Mouse (Mus musculus) lung, postnatal 0 days (tissue): ENCODE results near the gene Srrm3. TPM values are rescaled to one million over a fixed set of nuclear protein-coding genes. Genes with fewer than 3 reads are reported as not detected.

Experiments
- ATAC-seq: fragments of 200-750 bp; cut with Nextera tagmentation; 2 replicates; pipeline ENCODE4 v1.8.0; 2017; ENCODE audit warnings: moderate library complexity
- DNase-seq: peaks from one replicate; pipeline ENCODE4 v3.0.0-alpha.2; 2016; ENCODE audit warnings: low spot score
- H3K27ac ChIP-seq: fragments of 300-500 bp; sonication (generic); 2 replicates; pipeline ENCODE4 v1.5.1; 2014; ENCODE audit warnings: antibody characterized with exemption, mild to moderate bottlenecking, low read length, mixed read lengths
- H3K27me3 ChIP-seq: fragments of 300-500 bp; sonication (generic); replicated peaks from 2 replicates; pipeline ENCODE4 v1.6.1; 2014; ENCODE audit warnings: low read length, mixed read lengths; ENCODE audit not compliant: insufficient read depth
- H3K36me3 ChIP-seq: fragments of 300-500 bp; sonication (generic); 2 replicates; pipeline ENCODE4 v1.6.1; 2014; ENCODE audit warnings: low read length, mixed read lengths; ENCODE audit not compliant: insufficient read depth
- H3K4me1 ChIP-seq: fragments of 300-500 bp; sonication (generic); 2 replicates; pipeline ENCODE4 v1.6.1; 2014; ENCODE audit warnings: antibody characterized with exemption, low read depth, low read length, mixed read lengths; ENCODE audit not compliant: insufficient read depth
- H3K4me2 ChIP-seq: fragments of 300-500 bp; sonication (generic); replicated peaks from 2 replicates; pipeline ENCODE4 v1.6.1; 2014; ENCODE audit warnings: low read depth, mild to moderate bottlenecking, low read length, moderate library complexity, mixed read lengths
- H3K4me3 ChIP-seq: fragments of 300-500 bp; sonication (generic); 2 replicates; pipeline ENCODE4 v1.5.1; 2014; ENCODE audit warnings: low read depth, low read length
- H3K9ac ChIP-seq: fragments of 300-500 bp; sonication (generic); replicated peaks from 2 replicates; pipeline ENCODE4 v1.6.1; 2014; ENCODE audit warnings: low read depth, mild to moderate bottlenecking
- H3K9me3 ChIP-seq: fragments of 300-500 bp; sonication (generic); 2 replicates; pipeline ENCODE4 v1.6.1; 2016; ENCODE audit warnings: low read length, mixed read lengths
- CTCF ChIP-seq: IDR thresholded peaks from 2 replicates; pipeline ENCODE4 v1.5.1; 2016; ENCODE audit warnings: antibody characterized with exemption, mild to moderate bottlenecking
- EP300 ChIP-seq: IDR thresholded peaks from 2 replicates; pipeline ENCODE4 v1.6.1; 2016; ENCODE audit warnings: antibody characterized with exemption, mild to moderate bottlenecking, control low read depth
- WGBS: fragments of 180-500 bp; shearing (Covaris S2); extraction: QIAGEN DNeasy Blood & Tissue Kit; methylation state at CpG from one replicate; pipeline ENCODE4 v1.1.7; 2014; 5-methylcytosine and 5-hydroxymethylcytosine counted together
- polyA plus RNA-seq: library from polyadenylated mRNA; unstranded; fragments of >200 nt; fragmentation: Nextera tagmentation; extraction: Ambion mirVana; gene quantifications from 2 replicates; pipeline ENCODE4 v1.2.1, GENCODE M21; 2015

Gene Srrm3
- polyA plus RNA-seq, 1 experiment from 2014 or later: not detected

- Histone ChIP-seq H3K36me3 (no peaks in the 10 kb centered on the region), H3K4me1 (no peaks in the 10 kb centered on the region), H3K27ac (no peak overlapping the region), H3K9me3 (no peaks in the 10 kb centered on the region), H3K4me3 (no peak overlapping the region), H3K4me2 (no peak overlapping the region), H3K9ac (no peak overlapping the region), H3K27me3 (peaks cover 33% of the 10 kb centered on the region)
- no peak for TF ChIP-seq CTCF
- no peak for DNase-seq
- WGBS: 77% methylated on average over 5 of the region's 5 CpGs
- no peak for ATAC-seq
These were observed 63.8 kb downstream of the Srrm3 start for GRCm38 (mm10) chr5:135870505-135870904.

DNA sequence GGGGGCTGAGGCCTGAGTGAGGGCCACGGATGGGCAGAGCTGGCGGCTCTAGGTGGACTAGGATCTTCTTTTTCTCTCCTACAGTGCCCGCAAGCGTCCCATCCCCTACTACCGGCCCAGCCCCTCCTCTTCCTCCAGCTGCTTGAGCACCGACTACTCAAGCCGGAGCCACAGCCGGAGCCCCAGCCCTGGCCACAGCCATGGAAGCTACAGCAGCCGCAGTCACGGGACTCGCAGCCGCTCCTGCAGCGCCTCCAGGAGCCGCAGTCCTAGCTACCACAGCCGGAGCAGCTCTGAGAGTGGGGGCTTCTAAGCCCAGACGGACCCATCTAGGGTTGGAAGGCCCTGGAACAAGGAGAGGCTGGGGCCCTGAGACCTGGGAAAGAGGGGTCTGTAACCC is 66.3 kb downstream of the Srrm3 start:
- no peak for ATAC-seq
- no peak overlapping the region for H3K4me2 ChIP-seq
- H3K4me3 ChIP-seq: no peak overlapping the region
- no peaks in the 10 kb centered on the region for H3K4me1 ChIP-seq
- DNase-seq: no peak
- TF ChIP-seq CTCF (no peak), EP300 (no peak)
- peaks cover 23% of the 10 kb centered on the region for H3K27me3 ChIP-seq
- no peaks in the 10 kb centered on the region for H3K36me3 ChIP-seq
- 12% methylated on average over 16 of the region's 16 CpGs for WGBS
- H3K27ac ChIP-seq: no peak overlapping the region
- no peaks in the 10 kb centered on the region for H3K9me3 ChIP-seq
- no peak overlapping the region for H3K9ac ChIP-seq

- Histone ChIP-seq H3K4me2 (no peak overlapping the region), H3K4me1 (no peaks in the 10 kb centered on the region), H3K4me3 (no peak overlapping the region), H3K27me3 (peaks cover 16% of the 10 kb centered on the region), H3K36me3 (no peaks in the 10 kb centered on the region), H3K27ac (no peak overlapping the region), H3K9ac (no peak overlapping the region), H3K9me3 (no peaks in the 10 kb centered on the region)
- DNase-seq (no peak), ATAC-seq (no peak)
- 59% methylated on average over 9 of the region's 9 CpGs for WGBS
- no peak for TF ChIP-seq EP300
These were observed 67.1 kb downstream of the Srrm3 start for GRCm38 (mm10) chr5:135873753-135874152.

DNA sequence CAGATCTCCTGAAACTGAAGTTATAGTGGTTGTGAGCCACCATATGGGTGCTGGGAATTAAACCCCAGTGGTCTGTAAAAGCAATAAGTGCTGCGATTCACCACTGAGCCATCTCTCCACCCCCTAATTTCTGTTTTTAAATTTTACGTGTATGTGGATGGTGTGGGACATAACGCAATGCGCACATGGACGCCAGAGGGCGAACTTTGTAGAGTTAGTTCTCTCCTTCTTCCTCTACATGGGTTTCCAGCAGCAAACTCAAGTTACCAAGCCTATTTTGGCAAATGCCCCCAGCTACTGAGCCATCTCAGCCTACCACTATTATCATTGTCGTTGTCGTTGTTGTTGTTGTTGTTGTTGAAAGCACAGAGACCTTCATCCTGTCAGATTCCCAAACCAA is 70.5 kb downstream of the Srrm3 start:
- Histone ChIP-seq H3K4me3 (peak overlapping the region; percentile 31; the same call in 1 of the 2 replicates), H3K27me3 (no peaks in the 10 kb centered on the region), H3K4me2 (peak overlapping the region; percentile 57), H3K27ac (0 out of 2 replicates have a peak overlapping the region, but pooled peaks have one; percentile 20), H3K4me1 (peaks cover 7% of the 10 kb centered on the region; the same call in 1 of the 2 replicates), H3K9ac (no peak overlapping the region), H3K9me3 (no peaks in the 10 kb centered on the region), H3K36me3 (no peaks in the 10 kb centered on the region)
- 13% methylated on average over 8 of the region's 8 CpGs for whole genome bisulfite sequencing
- peak; percentile 80 for DNase-seq
- TF ChIP-seq CTCF: peak; percentile 77
- no peak for TF ChIP-seq EP300
- 0 out of 2 replicates have a peak, but pooled peaks have one; percentile 16 for ATAC-seq

DNA sequence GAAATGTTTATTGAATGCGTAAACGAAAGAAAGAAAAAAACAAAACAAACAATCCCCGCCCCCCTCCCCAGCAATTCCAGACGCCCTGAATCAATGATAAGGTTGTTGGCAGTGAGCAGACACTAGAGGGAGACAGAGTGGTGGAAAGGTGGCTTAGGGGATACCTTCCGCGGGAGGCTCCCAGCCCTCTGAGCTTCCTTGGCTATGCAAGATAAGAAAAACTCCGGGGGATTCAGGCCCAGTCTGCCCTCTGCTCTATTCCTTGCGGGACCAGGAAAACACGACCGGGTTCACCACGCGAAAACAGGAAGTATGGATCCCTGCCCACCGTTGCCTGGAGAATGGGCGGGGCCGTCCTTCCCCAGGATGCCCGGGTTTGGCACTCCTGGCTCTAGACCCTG is 71.1 kb downstream of the Srrm3 start:
- Histone ChIP-seq H3K9ac (no peak overlapping the region), H3K9me3 (no peaks in the 10 kb centered on the region), H3K4me2 (peak overlapping the region; percentile 57), H3K27ac (peak overlapping the region; percentile 27; the same call in 1 of the 2 replicates), H3K27me3 (no peaks in the 10 kb centered on the region), H3K36me3 (no peaks in the 10 kb centered on the region), H3K4me1 (peaks cover 7% of the 10 kb centered on the region; the same call in 1 of the 2 replicates), H3K4me3 (peak overlapping the region; percentile 31)
- ATAC-seq (peak; percentile 21), DNase-seq (peak; percentile 87)
- WGBS: 1% methylated on average over 16 of the region's 16 CpGs
- 0 out of 2 replicates have a peak, but pooled peaks have one; percentile 30 for TF ChIP-seq EP300
- peak; percentile 72 for TF ChIP-seq CTCF

- ATAC-seq: peak; percentile 92
- 12% methylated on average over 13 of the region's 13 CpGs for whole genome bisulfite sequencing
- Histone ChIP-seq H3K4me1 (peaks cover 7% of the 10 kb centered on the region; the same call in 1 of the 2 replicates), H3K9ac (no peak overlapping the region), H3K4me2 (no peak overlapping the region), H3K27ac (peak overlapping the region; percentile 57; the same call in 1 of the 2 replicates), H3K4me3 (no peak overlapping the region), H3K9me3 (no peaks in the 10 kb centered on the region), H3K27me3 (no peaks in the 10 kb centered on the region), H3K36me3 (no peaks in the 10 kb centered on the region)
- TF ChIP-seq EP300: peak; percentile 61; the same call in 1 of the 2 replicates
- TF ChIP-seq CTCF: no peak
- peak; percentile 94 for DNase-seq
These were observed 72.9 kb downstream of the Srrm3 start for GRCm38 (mm10) chr5:135879449-135880158.
